ENCODE assay signal across 15 mouse cellular contexts in the genomic region with DNA sequence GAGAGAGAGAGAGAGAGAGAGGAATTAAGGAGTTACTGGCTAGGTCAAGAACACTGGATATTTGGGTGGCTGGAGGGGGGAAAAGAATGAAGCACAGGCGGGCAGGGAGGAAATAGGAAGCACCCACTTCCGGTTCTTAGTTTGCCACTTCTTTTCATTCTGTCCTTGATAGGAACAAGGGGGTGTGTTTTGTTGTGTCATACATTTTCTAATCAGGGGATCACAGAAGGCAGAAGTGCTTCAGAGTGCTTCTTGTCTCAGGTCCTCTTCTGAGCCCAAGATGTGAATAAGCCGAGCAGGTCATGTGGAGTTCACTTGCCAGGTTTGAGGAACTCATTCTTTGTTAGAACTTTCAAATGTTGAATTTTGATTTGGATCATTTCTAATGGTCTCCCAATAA.
"Had no signal": no experiment of that assay in that cellular context is flagged by ENCODE, and none has a peak within 500 bp of the region (broad histone marks: within the 10 kb centered on the region; RNA-seq: fewer than 3 reads in every experiment).

No protein-coding gene starts in this region.

- H3K27ac ChIP-seq: midbrain, embryonic 13.5 days; midbrain, embryonic 15.5 days; neural tube, embryonic 12.5 days; stomach, embryonic 15.5 days; stomach, postnatal 0 days had no signal

- H3K4me2 ChIP-seq: lung, embryonic 14.5 days; midbrain, embryonic 11.5 days; midbrain, embryonic 13.5 days; midbrain, embryonic 15.5 days; neural tube, embryonic 12.5 days; stomach, embryonic 15.5 days had no signal

- ATAC-seq: midbrain, embryonic 13.5 days; midbrain, embryonic 15.5 days had no signal

- H3K36me3 ChIP-seq: midbrain, embryonic 13.5 days; midbrain, embryonic 15.5 days; neural tube, embryonic 12.5 days; stomach, embryonic 15.5 days had no signal

- H3K27me3 ChIP-seq: megakaryocyte, embryonic 14.5 days; midbrain, embryonic 13.5 days; midbrain, embryonic 15.5 days; neural tube, embryonic 12.5 days; stomach, embryonic 15.5 days had no signal

- H3K9ac ChIP-seq: lung, embryonic 14.5 days; midbrain, embryonic 13.5 days; midbrain, embryonic 15.5 days; neural tube, embryonic 12.5 days; stomach, embryonic 15.5 days had no signal

- H3K9me3 ChIP-seq: megakaryocyte, embryonic 14.5 days; midbrain, embryonic 13.5 days; midbrain, embryonic 15.5 days; neural tube, embryonic 12.5 days; stomach, embryonic 15.5 days had no signal

- H3K4me3 ChIP-seq: megakaryocyte, embryonic 14.5 days; midbrain, embryonic 13.5 days; midbrain, embryonic 15.5 days; neural tube, embryonic 12.5 days; stomach, embryonic 15.5 days had no signal

- H3K4me1 ChIP-seq: megakaryocyte, embryonic 14.5 days; midbrain, embryonic 13.5 days; midbrain, embryonic 15.5 days; neural tube, embryonic 12.5 days; stomach, embryonic 15.5 days had no signal

- DNase-seq: lung, adult 18-20 months; lung, embryonic 14.5 days; lung, postnatal 10 days; lung, postnatal 4 days; right cerebral cortex, postnatal 14 days; thymus, adult 2 months; thymus, postnatal 25 days; thymus, postnatal 4 days had no signal
